Mouse (Mus musculus): ENCODE results near the gene Ggt5.
A peak's percentile ranks its signal among the peaks of the same experiment; 100 is the strongest.

The Ggt5 gene

GRCm38 (mm10) chr10:75625920-75626319 lies 36.8 kb downstream of the Ggt5 start:
- DNase-seq (ENCODE audit: inconsistent ontology term), result no peak

DNA sequence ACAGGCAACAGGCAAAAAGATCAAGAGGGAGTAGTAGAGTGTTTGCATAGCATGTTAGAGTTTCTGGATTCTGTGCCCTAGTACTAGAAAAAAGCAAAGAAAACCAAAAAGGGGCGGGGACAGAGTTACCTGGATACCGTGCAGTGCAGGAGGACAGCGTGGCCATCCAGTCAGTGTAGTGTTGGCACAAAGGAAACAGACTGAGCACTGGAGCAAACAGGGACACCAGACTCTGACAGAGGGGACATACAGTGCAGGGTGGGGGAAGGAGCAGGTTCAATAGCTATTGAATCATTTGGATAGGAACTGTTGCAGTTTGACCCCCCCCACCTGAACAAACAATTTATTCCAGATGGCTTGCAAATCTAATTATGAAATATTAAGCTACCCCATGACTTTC lies 37.9 kb downstream of the Ggt5 start:
- DNase-seq (ENCODE audit: inconsistent ontology term), result no peak

DNA sequence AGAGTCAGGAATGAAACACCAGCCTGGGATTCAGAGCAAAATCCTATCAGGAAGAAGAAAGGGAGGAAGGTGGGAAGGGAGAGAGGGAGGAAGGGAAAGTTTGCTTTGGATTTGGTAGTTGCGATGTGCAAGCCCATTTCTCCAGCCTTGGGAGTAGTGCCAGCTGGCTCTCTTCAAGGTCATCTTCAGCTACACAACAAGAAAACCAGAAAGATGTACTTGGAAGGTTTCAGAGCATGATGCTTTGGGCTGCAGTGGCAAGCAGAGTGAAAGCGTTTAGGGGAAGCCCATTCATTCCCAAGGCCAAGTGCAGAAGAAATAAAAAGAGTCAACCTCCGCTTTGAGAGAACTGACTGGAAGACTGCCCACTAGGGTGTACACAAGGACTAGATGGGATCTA lies 38.4 kb downstream of the Ggt5 start:
- no peak for DNase-seq (ENCODE audit: inconsistent ontology term)

GRCm38 (mm10) chr10:75632633-75633032 lies 43.5 kb downstream of the Ggt5 start:
- no peak for DNase-seq (ENCODE audit: inconsistent ontology term)

DNA sequence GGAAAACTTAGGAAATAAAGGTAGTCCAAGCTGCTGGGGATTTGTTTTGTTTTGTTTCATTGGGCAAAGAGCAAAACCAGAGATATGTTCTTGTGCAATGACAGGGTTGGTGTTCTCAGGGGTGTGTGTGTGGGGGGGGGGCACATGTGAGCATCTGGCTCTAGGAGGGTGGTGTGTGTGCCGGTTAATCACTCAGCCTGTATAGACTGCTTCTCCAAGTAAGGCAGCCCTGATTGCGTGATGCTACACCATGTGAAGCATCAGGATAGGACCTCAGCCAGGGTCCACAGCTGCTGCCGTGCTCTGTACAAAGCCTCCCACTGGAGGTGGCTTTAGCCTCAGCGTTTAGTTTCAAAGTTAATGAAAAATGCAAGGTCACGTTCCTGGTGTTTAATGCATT lies 43.9 kb downstream of the Ggt5 start:
- no peak for DNase-seq (ENCODE audit: inconsistent ontology term)

GRCm38 (mm10) chr10:75633576-75634139 lies 44.5 kb downstream of the Ggt5 start:
- DNase-seq (ENCODE audit: inconsistent ontology term), result no peak

DNA sequence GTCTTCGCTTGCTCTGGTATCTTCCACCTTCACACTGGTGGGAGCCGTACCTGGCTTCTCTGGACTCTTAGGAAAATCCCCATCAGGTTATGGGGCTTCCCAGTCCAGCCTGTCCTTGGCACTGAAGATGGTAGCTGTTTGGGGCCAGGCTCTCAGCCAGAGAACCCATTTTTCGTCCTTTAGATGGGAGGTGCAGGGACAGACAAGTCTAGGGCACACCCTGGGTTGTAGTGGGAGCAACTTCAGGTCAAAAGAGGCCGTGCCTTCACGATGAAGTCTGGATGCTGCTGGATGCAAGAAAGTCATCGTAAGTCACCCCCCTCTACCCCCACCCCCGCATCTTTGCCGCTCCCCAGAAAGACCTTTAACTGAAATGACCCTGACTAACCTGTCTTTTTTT lies 45.5 kb downstream of the Ggt5 start:
- no peak for DNase-seq (ENCODE audit: inconsistent ontology term)

DNA sequence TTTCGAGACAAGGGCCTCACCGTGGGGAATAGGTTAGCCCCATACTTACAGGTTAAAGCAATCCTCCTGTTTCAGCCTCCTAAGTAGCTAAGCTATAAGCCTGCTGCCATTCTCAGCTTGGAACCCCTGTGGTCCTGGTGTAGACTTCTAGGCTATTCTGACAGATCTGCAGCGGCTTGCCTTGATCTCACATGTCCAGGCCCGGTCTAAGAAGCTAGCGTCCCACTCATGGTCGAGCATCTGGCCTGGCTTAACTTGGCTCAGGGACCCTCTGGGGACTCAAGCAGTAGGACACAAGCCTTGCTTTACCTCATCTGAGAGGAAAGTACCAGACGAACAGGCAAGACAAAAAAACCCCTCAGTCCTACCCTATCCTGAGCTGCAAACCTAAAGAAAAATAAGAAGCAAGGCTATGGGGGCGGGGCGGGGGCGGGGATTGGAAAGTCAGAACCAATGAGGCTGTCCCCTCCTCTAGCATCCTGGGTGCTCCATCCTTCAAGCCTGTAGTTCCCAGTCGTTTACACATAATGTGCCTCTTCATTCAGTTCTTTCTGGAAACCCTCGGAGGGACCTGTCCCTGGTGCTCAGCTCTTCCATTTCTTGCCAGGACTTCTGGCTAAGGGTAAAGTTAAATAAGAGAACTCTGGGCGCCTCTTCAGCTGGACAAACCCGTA lies 46.0 kb downstream of the Ggt5 start:
- DNase-seq (ENCODE audit: inconsistent ontology term), result no peak

DNA sequence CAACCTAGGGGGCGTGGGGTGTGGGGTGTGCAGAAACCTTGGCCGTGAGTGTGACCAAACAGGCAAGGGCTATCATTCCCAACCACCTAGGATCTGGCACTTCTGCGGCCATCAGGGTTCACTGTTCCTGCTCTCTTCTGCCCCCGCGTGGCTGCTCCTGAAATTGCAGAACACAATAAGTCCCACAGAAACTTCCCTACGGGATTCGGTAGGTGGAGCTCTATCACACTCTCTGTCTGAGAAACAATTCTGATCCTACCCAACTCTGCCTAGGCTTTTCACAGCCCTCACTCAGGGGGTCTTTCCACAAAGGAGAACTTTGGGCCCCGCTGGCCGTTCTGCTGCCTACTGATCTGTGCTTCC lies 46.5 kb downstream of the Ggt5 start:
- DNase-seq (ENCODE audit: inconsistent ontology term), result peak; percentile 64

- DNase-seq (ENCODE audit: inconsistent ontology term), result no peak
Observed at GRCm38 (mm10) chr10:75636084-75636786, 47.1 kb downstream of the Ggt5 start.

DNA sequence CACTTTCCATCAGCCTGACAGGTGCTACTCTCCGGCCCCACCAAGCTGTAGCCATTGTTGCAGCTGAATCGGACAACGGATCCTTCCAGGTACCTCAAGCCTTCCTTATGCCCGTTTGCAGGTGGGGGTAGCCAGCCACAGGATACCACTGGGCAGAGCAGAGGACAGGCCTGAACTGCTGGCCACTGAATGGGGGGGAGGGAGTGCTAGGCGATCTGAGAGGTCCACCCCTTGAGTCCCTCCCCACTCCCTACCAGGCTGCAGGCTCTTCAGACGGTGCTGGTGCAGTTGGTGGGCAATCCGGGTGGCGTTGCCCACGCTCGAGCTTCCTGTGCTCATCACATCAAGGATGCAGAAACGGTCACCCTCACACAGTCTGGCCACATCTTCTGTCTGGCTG lies 48.6 kb downstream of the Ggt5 start:
- DNase-seq (ENCODE audit: inconsistent ontology term), result no peak

DNA sequence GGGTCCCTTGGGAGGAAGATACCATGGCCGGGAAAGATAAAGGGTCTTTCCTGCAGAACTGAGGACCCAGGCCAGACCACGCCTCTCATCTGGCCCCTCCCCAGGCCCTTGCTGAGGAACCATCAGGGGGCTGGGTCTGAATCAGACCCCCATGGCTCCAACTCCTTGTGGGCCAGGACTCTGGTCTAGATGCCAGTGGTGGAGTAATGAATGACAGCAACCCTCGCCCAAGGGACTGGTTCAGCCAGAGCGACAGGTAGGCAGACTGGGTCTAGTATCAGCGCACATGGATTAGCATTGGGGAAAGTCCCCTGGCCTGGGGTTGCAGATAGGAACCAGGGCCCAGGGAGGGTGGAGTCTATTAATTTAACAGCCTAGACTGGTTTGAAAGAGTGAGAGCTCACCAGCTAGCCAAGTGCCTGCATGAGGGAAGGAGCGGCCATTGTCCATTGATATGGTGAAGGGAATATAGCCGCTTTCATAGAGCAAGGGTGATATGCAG lies 52.6 kb downstream of the Ggt5 start:
- DNase-seq (ENCODE audit: inconsistent ontology term), result no peak

- DNase-seq (ENCODE audit: inconsistent ontology term), result no peak
Observed at GRCm38 (mm10) chr10:75642436-75642835, 53.3 kb downstream of the Ggt5 start.

- DNase-seq (ENCODE audit: inconsistent ontology term), result no peak
Observed at GRCm38 (mm10) chr10:75642891-75643290, 53.8 kb downstream of the Ggt5 start.

- peak; percentile 50 for DNase-seq (ENCODE audit: inconsistent ontology term)
Observed at GRCm38 (mm10) chr10:75643741-75644343, 54.7 kb downstream of the Ggt5 start, which contains the start of gene Susd2. TSS of gene Susd2 (minus strand) at chr10:75644008.

DNA sequence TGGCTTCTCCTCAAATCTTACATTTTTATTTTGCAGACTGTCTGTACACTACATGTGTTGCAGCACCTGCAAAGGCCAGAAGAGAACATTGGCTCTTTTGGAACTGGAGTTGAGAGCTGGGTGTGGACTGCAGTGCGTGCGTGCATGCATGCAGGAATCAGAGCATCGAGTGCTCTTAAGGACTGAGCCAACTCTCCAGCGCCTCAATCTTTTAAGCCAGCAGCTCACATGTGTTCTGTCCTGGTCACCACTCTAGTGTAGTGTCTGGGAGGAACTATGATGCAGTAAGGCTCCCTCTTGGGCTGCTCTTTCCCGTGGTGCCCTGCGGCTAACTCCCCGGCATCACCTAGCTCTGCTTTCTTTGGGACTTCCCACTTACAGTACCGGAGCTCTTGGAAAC lies 56.5 kb downstream of the Ggt5 start:
- DNase-seq (ENCODE audit: inconsistent ontology term), result no peak

GRCm38 (mm10) chr10:75646406-75646805 lies 57.3 kb downstream of the Ggt5 start:
- DNase-seq (ENCODE audit: inconsistent ontology term), result no peak

- peak; percentile 75 for DNase-seq (ENCODE audit: inconsistent ontology term)
Observed at GRCm38 (mm10) chr10:75647362-75647761, 58.2 kb downstream of the Ggt5 start.

DNA sequence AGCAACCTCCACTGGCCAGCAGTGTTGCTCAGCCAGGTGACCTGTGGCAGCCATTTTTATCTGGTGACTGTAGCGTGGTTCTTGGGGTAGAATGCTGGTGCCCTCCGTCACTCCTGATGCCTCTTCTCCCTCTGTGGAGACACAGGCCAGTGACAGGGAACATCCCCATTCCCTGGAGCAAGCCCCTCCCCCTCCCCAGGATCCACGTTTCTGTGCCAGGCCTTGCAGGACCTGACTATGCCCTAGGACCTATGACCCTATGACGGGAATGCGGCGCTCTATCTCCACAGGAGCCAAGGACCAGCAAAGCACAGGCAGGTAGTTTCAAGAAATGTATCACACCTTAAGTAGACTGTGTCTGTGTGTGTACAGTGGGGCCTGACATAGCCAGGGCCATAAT lies 59.0 kb downstream of the Ggt5 start:
- DNase-seq (ENCODE audit: inconsistent ontology term), result no peak

DNA sequence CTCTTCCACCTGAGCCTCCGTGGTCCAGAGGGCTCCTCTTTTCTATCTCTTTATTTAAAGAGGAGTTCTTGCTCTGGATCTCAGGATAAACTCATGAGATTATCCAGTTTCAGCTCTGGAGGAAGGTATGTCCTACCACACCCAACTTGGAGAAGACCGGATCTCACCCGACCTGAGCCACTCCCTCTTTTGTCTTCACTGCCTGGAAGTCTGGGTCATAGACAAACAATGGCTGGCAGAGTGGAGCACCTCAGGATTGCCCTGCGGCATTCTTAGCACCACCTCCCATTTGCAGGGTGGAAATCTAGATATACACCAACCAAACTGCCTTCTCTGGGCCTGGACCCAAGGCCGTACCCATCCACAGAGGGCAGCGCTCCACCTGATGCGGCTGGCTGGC lies 59.9 kb downstream of the Ggt5 start:
- no peak for DNase-seq (ENCODE audit: inconsistent ontology term)

- no peak for DNase-seq (ENCODE audit: inconsistent ontology term)
Observed at GRCm38 (mm10) chr10:75649406-75649995, 60.4 kb downstream of the Ggt5 start.

DNA sequence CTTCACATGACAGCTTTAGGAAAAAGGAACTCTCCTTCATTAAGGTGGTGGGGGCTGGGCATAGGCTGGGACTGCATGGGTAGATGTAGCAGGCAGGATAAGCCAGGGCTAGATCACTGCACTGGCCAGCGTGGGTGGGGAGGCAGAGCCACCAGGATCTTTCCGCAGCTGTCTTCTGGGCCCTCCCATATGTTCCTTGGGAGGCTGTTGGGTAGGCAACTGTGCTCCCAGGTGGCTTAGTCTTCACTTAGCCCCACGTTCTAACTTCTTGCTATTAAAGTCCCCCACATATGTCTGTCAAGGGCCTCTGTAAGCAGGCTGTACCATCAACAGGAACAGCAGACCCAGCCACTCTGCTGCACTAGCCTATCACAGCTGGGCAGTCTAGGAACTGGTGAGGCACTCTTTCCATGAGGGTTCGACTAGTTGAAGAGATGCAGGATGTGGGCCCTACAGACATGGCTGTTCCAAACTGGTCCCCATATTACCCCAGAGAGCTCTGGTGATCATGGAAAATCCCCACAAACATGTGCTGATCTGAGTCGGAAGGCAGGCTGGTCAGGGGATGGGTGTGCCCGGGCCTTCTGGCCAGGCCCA lies 61.3 kb downstream of the Ggt5 start:
- no peak for DNase-seq (ENCODE audit: inconsistent ontology term)
